Mouse (Mus musculus): ENCODE measurements at regions not wholly inside any gene's neighbourhood (a gene's known extent, or its start where the extent isn't known, plus 50 kb on each side); places are given as distances from the start of the nearest gene placed in this dataset.

- Histone ChIP-seq H3K9ac (ENCODE audit: low read depth, low read length, severe bottlenecking) (no peak overlapping the region), H3K36me3 (ENCODE audit: control insufficient read depth, insufficient read depth, low read length) (no peaks in the 10 kb centered on the region), H3K4me3 (replicated peaks; ENCODE audit: low read length) (no peak overlapping the region), H3K4me1 (ENCODE audit: control insufficient read depth, insufficient read depth, low read length) (no peaks in the 10 kb centered on the region), H3K27me3 (ENCODE audit: control insufficient read depth, insufficient read depth, low read length) (no peaks in the 10 kb centered on the region), H3K4me2 (replicated peaks; ENCODE audit: low read depth, low read length, severe bottlenecking) (no peak overlapping the region), H3K9me3 (ENCODE audit: control insufficient read depth, low read length) (no peaks in the 10 kb centered on the region), H3K27ac (replicated peaks; ENCODE audit: low read depth, low read length) (no peak overlapping the region)
- no peak for DNase-seq (ENCODE audit: low spot score)
- 89% methylated on average over 7 of the region's 7 CpGs for WGBS
- no peak for TF ChIP-seq POLR2A (IDR thresholded peaks at IDR 0.05; ENCODE audit: borderline replicate concordance, extremely low read depth, insufficient read depth, insufficient read length)
- ATAC-seq (ENCODE audit: low FRiP score, low read depth) = no peak
Observed at GRCm38 (mm10) chr17:9282333-9283176, 139.3 kb upstream of the Gm17728 start.

GRCm38 (mm10) chr17:9286431-9286830 lies 135.4 kb upstream of the Gm17728 start:
- H3K4me1 ChIP-seq (ENCODE audit: control insufficient read depth, insufficient read depth, low read length) = no peaks in the 10 kb centered on the region
- no peak overlapping the region for H3K4me2 ChIP-seq (replicated peaks; ENCODE audit: low read depth, low read length, severe bottlenecking)
- TF ChIP-seq POLR2A (IDR thresholded peaks at IDR 0.05; ENCODE audit: borderline replicate concordance, extremely low read depth, insufficient read depth, insufficient read length) = no peak
- no peak overlapping the region for H3K27ac ChIP-seq (replicated peaks; ENCODE audit: low read depth, low read length)
- 55% methylated on average over 5 of the region's 5 CpGs for WGBS
- no peak overlapping the region for H3K4me3 ChIP-seq (replicated peaks; ENCODE audit: low read length)
- ATAC-seq (ENCODE audit: low FRiP score, low read depth) (no peak), DNase-seq (ENCODE audit: low spot score) (no peak)
- no peaks in the 10 kb centered on the region for H3K36me3 ChIP-seq (ENCODE audit: control insufficient read depth, insufficient read depth, low read length)
- H3K9me3 ChIP-seq (ENCODE audit: control insufficient read depth, low read length) = no peaks in the 10 kb centered on the region
- no peak overlapping the region for H3K9ac ChIP-seq (ENCODE audit: low read depth, low read length, severe bottlenecking)
- H3K27me3 ChIP-seq (ENCODE audit: control insufficient read depth, insufficient read depth, low read length) = no peaks in the 10 kb centered on the region

- Histone ChIP-seq H3K9me3 (ENCODE audit: control insufficient read depth, low read length) (no peaks in the 10 kb centered on the region), H3K9ac (ENCODE audit: low read depth, low read length, severe bottlenecking) (no peak overlapping the region), H3K36me3 (ENCODE audit: control insufficient read depth, insufficient read depth, low read length) (no peaks in the 10 kb centered on the region), H3K4me3 (replicated peaks; ENCODE audit: low read length) (no peak overlapping the region), H3K27me3 (ENCODE audit: control insufficient read depth, insufficient read depth, low read length) (no peaks in the 10 kb centered on the region), H3K4me2 (replicated peaks; ENCODE audit: low read depth, low read length, severe bottlenecking) (no peak overlapping the region), H3K27ac (replicated peaks; ENCODE audit: low read depth, low read length) (no peak overlapping the region), H3K4me1 (ENCODE audit: control insufficient read depth, insufficient read depth, low read length) (no peaks in the 10 kb centered on the region)
- no peak for ATAC-seq (ENCODE audit: low FRiP score, low read depth)
- WGBS = 53% methylated on average over 6 of the region's 6 CpGs
- TF ChIP-seq POLR2A (IDR thresholded peaks at IDR 0.05; ENCODE audit: borderline replicate concordance, extremely low read depth, insufficient read depth, insufficient read length) = no peak
- no peak for DNase-seq (ENCODE audit: low spot score)
Observed at GRCm38 (mm10) chr17:9286834-9287233, 135.0 kb upstream of the Gm17728 start.

- ATAC-seq (ENCODE audit: low FRiP score, low read depth) = no peak
- H3K9ac ChIP-seq (ENCODE audit: low read depth, low read length, severe bottlenecking) = no peak overlapping the region
Observed at GRCm38 (mm10) chr17:9287682-9288081, 134.2 kb upstream of the Gm17728 start.

GRCm38 (mm10) chr17:9291601-9292000 lies 130.3 kb upstream of the Gm17728 start:
- no peak overlapping the region for H3K4me2 ChIP-seq (replicated peaks; ENCODE audit: low read depth, low read length, severe bottlenecking)
- ATAC-seq (ENCODE audit: low FRiP score, low read depth) = no peak
- no peak overlapping the region for H3K27ac ChIP-seq (replicated peaks; ENCODE audit: low read depth, low read length)
- TF ChIP-seq POLR2A (IDR thresholded peaks at IDR 0.05; ENCODE audit: borderline replicate concordance, extremely low read depth, insufficient read depth, insufficient read length) = no peak
- H3K36me3 ChIP-seq (ENCODE audit: control insufficient read depth, insufficient read depth, low read length) = no peaks in the 10 kb centered on the region
- no peak for DNase-seq (ENCODE audit: low spot score)
- H3K4me3 ChIP-seq (replicated peaks; ENCODE audit: low read length) = no peak overlapping the region
- 28% methylated on average over 4 of the region's 4 CpGs for WGBS
- H3K9me3 ChIP-seq (ENCODE audit: control insufficient read depth, low read length) = no peaks in the 10 kb centered on the region
- no peaks in the 10 kb centered on the region for H3K4me1 ChIP-seq (ENCODE audit: control insufficient read depth, insufficient read depth, low read length)
- H3K9ac ChIP-seq (ENCODE audit: low read depth, low read length, severe bottlenecking) = no peak overlapping the region
- H3K27me3 ChIP-seq (ENCODE audit: control insufficient read depth, insufficient read depth, low read length) = no peaks in the 10 kb centered on the region

More at GRCm38 (mm10) chr17:9287682-9288081, 134.2 kb upstream of the Gm17728 start:
- 58% methylated on average over 9 of the region's 9 CpGs for WGBS
- H3K4me3 ChIP-seq (replicated peaks; ENCODE audit: low read length) = no peak overlapping the region
- no peaks in the 10 kb centered on the region for H3K9me3 ChIP-seq (ENCODE audit: control insufficient read depth, low read length)
- H3K4me2 ChIP-seq (replicated peaks; ENCODE audit: low read depth, low read length, severe bottlenecking) = no peak overlapping the region
- no peaks in the 10 kb centered on the region for H3K4me1 ChIP-seq (ENCODE audit: control insufficient read depth, insufficient read depth, low read length)
- H3K36me3 ChIP-seq (ENCODE audit: control insufficient read depth, insufficient read depth, low read length) = no peaks in the 10 kb centered on the region
- DNase-seq (ENCODE audit: low spot score) = no peak
- H3K27me3 ChIP-seq (ENCODE audit: control insufficient read depth, insufficient read depth, low read length) = no peaks in the 10 kb centered on the region
- no peak overlapping the region for H3K27ac ChIP-seq (replicated peaks; ENCODE audit: low read depth, low read length)
- no peak for TF ChIP-seq POLR2A (IDR thresholded peaks at IDR 0.05; ENCODE audit: borderline replicate concordance, extremely low read depth, insufficient read depth, insufficient read length)

Data from limb, embryonic 14.5 days (tissue).